Mouse (Mus musculus): ENCODE results near the gene Gnb5. TPM values are rescaled to one million over a fixed set of nuclear protein-coding genes. Genes with fewer than 3 reads are reported as not detected.

Gnb5 gene
- polyA plus RNA-seq, 1 experiment from 2014 or later = 83.9 TPM

DNA sequence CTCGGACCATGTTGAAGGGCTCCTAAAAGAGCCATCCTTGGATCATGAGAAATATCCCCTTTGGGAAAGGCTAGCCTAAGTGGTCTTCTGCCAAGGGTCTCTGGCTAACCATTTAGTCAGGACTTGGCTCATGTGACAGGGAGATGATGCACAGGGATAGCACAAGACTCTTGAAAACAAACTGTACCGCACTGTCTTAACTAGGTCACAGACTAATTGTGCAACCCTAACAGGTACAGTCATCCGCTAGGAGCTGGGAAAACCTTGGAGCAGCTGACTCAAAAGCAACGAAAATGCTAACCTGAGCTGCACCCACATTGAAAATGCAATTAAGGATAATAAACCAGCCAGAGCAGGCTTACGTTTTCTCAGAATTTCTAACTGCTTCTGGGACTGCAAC lies 60.1 kb downstream of the Gnb5 start:
- 74% methylated on average over 5 of the region's 5 CpGs for WGBS
- no peaks in the 10 kb centered on the region for H3K27me3 ChIP-seq
- H3K36me3 ChIP-seq = no peaks in the 10 kb centered on the region
- H3K4me2 ChIP-seq = no peak overlapping the region
- no peak overlapping the region for H3K4me3 ChIP-seq
- H3K9me3 ChIP-seq = no peaks in the 10 kb centered on the region; the same call in 1 of the 2 replicates
- H3K27ac ChIP-seq (replicated peaks) = no peak overlapping the region
- ATAC-seq (ENCODE audit: low FRiP score, low read depth) = no peak
- H3K9ac ChIP-seq = no peak overlapping the region
- H3K4me1 ChIP-seq (replicated peaks) = no peaks in the 10 kb centered on the region

DNA sequence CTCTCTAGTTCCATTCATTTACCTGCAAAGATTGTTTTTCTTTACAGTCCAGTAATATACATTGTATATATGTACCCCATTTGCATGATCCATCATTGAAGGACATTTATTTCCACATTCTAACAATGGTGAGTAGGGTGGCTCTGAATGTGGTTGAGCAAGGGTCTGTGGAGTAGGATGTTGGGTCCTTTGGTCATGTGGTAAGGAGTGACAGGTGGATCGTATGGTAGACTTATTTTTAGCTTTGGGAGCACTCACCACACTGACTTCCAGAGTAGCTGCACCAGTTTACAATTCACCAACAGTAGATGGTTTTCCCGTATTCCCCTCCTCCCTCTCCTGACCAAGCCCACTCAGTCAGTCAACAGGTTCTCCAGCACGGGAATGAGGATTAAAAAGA lies 62.7 kb downstream of the Gnb5 start:
- Histone ChIP-seq H3K27ac (replicated peaks) (no peak overlapping the region), H3K4me1 (replicated peaks) (no peaks in the 10 kb centered on the region), H3K27me3 (no peaks in the 10 kb centered on the region), H3K9me3 (no peaks in the 10 kb centered on the region; the same call in 1 of the 2 replicates), H3K36me3 (no peaks in the 10 kb centered on the region), H3K4me3 (no peak overlapping the region), H3K4me2 (no peak overlapping the region), H3K9ac (no peak overlapping the region)
- no peak for ATAC-seq (ENCODE audit: low FRiP score, low read depth)
- WGBS = 89% methylated on average over 3 of the region's 3 CpGs

DNA sequence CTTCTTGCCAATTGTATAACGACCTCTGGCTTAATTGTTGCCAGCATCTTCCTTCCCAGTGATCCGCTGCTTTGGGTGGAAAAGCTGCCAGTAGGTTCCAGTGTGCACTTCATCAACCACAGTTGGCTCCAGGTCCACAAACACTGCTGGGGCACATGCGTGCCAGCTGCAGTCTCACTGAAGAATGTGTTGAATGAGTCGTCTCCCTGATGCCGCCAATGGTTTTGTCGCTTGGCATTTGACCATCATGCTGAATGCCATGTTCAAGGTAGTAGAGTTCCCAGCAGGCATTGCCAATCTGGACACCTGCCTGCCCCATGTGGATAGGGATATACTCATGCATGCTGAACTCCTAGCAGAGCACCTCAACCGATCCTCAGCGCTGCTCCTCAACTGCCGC lies 69.5 kb downstream of the Gnb5 start:
- H3K27me3 ChIP-seq = no peaks in the 10 kb centered on the region
- H3K4me1 ChIP-seq (replicated peaks) = no peaks in the 10 kb centered on the region
- 87% methylated on average over 9 of the region's 9 CpGs for WGBS
- no peak; the same call in 1 of the 2 replicates for ATAC-seq (ENCODE audit: low FRiP score, low read depth)
- H3K9ac ChIP-seq = no peak overlapping the region
- H3K27ac ChIP-seq (replicated peaks) = no peak overlapping the region
- H3K9me3 ChIP-seq = no peaks in the 10 kb centered on the region
- H3K4me3 ChIP-seq = no peak overlapping the region
- no peak overlapping the region for H3K4me2 ChIP-seq
- H3K36me3 ChIP-seq = no peaks in the 10 kb centered on the region

DNA sequence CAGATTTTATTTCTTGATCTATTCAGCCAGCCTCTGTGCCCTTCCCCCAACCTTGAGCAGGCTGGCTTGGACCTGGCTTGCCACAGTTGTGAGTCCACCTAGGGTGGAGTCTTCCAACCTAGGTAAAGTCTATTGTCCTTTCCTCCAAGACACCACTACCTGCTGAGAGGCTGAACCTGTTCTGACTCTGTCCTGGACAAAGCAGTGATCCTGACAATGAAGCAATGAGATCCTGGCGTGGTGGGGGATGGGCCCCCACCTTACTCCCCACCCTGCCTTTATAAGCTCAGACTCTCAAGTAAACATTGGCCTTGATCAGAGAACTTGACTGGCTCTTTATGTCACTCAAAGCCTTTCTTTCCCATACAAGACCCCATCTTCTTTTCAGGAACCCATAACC lies 70.3 kb downstream of the Gnb5 start:
- no peak overlapping the region for H3K4me3 ChIP-seq
- WGBS = 67% methylated on average over 1 of the region's 1 CpGs
- no peak overlapping the region for H3K9ac ChIP-seq
- H3K9me3 ChIP-seq = no peaks in the 10 kb centered on the region
- H3K4me1 ChIP-seq (replicated peaks) = no peaks in the 10 kb centered on the region
- no peak overlapping the region for H3K4me2 ChIP-seq
- no peaks in the 10 kb centered on the region for H3K36me3 ChIP-seq
- no peaks in the 10 kb centered on the region for H3K27me3 ChIP-seq
- H3K27ac ChIP-seq (replicated peaks) = no peak overlapping the region
- no peak for ATAC-seq (ENCODE audit: low FRiP score, low read depth)

DNA sequence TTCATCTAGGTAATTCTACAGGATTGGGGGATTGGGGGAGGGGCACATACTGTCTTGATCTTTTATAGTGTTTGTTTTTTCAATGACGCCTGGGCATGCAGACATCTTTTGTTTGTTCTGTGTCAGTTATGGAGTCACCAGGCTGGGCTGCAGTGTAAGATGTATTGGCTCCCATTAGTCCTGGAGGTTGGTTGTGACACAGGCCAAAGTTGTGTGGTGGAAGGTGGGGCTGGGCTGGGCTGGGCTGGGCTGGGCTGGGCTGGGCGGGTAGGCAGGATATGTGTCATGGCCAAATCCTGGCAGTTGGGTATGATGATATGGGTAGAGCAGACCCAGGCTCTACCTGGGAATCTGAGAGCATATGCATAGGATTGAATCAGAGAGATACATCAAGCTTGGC lies 72.7 kb downstream of the Gnb5 start:
- H3K9ac ChIP-seq = no peak overlapping the region
- WGBS = 83% methylated on average over 2 of the region's 2 CpGs
- no peaks in the 10 kb centered on the region for H3K9me3 ChIP-seq
- H3K4me1 ChIP-seq (replicated peaks) = no peaks in the 10 kb centered on the region
- H3K4me2 ChIP-seq = no peak overlapping the region
- H3K27ac ChIP-seq (replicated peaks) = no peak overlapping the region
- no peak for ATAC-seq (ENCODE audit: low FRiP score, low read depth)
- no peak overlapping the region for H3K4me3 ChIP-seq
- H3K36me3 ChIP-seq = no peaks in the 10 kb centered on the region
- no peaks in the 10 kb centered on the region for H3K27me3 ChIP-seq

DNA sequence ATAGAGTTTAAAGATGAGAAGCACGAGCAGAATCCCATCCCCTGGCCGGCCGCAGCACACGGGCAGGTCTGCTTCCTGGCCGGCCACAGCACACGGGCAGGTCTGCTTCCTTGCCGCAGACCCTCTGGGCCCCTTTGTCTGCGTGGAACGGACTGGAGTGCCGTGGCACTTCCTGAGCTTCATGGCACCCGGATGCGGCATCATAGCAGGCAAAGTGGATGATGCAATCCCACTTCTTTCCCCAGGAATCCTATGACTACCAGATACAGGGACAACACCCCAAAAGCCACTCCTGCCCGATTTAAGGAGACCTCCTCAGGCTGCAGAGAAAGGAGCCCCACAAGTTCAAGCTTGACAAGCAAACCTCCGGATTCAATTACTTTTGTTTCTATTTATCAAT lies 76.7 kb downstream of the Gnb5 start:
- H3K27me3 ChIP-seq = no peaks in the 10 kb centered on the region
- no peaks in the 10 kb centered on the region for H3K4me1 ChIP-seq (replicated peaks)
- H3K27ac ChIP-seq (replicated peaks) = no peak overlapping the region
- no peak overlapping the region for H3K9ac ChIP-seq
- H3K36me3 ChIP-seq = peaks cover 19% of the 10 kb centered on the region
- H3K4me3 ChIP-seq = no peak overlapping the region
- H3K4me2 ChIP-seq = no peak overlapping the region
- 95% methylated on average over 14 of the region's 14 CpGs for WGBS
- ATAC-seq (ENCODE audit: low FRiP score, low read depth) = no peak
- no peaks in the 10 kb centered on the region for H3K9me3 ChIP-seq

DNA sequence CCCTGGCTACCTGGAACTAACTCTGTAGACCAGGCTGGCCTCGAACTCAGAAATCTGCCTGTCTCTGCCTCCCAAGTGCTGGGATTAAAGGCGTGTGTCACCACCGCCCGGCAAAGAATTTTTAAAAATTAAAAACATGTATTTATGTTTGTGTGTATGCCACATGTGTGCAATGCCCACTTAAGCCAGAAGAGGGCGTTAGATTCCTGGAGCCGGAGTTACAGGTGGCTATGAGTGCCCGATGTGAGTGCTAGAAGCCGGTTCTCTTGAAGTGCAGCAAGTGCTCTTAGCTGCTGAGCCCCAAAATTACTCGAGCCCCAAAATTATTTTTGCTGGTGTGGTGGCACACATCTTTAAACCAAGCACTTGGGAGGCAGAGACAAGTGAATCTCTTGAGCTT lies 77.7 kb downstream of the Gnb5 start:
- no peak for ATAC-seq (ENCODE audit: low FRiP score, low read depth)
- no peaks in the 10 kb centered on the region for H3K4me1 ChIP-seq (replicated peaks)
- 85% methylated on average over 9 of the region's 9 CpGs for WGBS
- H3K27ac ChIP-seq (replicated peaks) = no peak overlapping the region
- no peaks in the 10 kb centered on the region for H3K27me3 ChIP-seq
- no peaks in the 10 kb centered on the region for H3K9me3 ChIP-seq
- peaks cover 25% of the 10 kb centered on the region for H3K36me3 ChIP-seq
- no peak overlapping the region for H3K4me2 ChIP-seq
- no peak overlapping the region for H3K9ac ChIP-seq
- no peak overlapping the region for H3K4me3 ChIP-seq

DNA sequence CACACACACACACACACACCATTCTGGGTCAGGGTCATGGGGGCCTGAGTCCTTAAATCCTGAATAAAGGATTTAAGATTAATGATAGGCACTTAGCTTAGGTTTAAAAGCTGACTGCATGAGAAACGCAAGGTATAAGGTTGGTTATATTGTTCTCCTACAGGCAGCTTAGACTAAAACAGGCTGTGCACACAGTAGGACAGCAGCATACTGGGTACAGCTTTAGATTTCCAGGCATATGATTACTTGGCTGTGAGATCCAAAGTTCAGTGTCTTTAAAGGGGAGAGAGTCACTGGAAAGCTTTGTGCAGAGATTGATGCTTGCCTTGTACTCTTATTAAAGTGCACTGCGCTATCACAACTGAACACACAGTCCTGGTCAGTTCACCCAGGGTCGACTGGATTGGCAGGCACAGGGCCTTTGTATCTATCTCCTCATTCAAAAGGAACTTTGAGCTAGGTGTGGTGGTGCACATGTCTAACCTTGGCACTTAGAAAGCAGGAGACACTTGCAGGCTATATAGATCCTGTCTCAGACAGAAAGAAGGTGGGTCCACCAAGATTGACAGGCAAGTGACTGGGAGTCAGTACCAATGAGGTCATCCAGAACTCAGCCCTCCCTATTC lies 78.4 kb downstream of the Gnb5 start:
- H3K4me2 ChIP-seq = no peak overlapping the region
- H3K27me3 ChIP-seq = no peaks in the 10 kb centered on the region
- 84% methylated on average over 3 of the region's 3 CpGs for WGBS
- no peak overlapping the region for H3K9ac ChIP-seq
- H3K27ac ChIP-seq (replicated peaks) = no peak overlapping the region
- no peak overlapping the region for H3K4me3 ChIP-seq
- no peaks in the 10 kb centered on the region for H3K9me3 ChIP-seq
- H3K4me1 ChIP-seq (replicated peaks) = no peaks in the 10 kb centered on the region
- ATAC-seq (ENCODE audit: low FRiP score, low read depth) = no peak
- H3K36me3 ChIP-seq = peaks cover 31% of the 10 kb centered on the region

DNA sequence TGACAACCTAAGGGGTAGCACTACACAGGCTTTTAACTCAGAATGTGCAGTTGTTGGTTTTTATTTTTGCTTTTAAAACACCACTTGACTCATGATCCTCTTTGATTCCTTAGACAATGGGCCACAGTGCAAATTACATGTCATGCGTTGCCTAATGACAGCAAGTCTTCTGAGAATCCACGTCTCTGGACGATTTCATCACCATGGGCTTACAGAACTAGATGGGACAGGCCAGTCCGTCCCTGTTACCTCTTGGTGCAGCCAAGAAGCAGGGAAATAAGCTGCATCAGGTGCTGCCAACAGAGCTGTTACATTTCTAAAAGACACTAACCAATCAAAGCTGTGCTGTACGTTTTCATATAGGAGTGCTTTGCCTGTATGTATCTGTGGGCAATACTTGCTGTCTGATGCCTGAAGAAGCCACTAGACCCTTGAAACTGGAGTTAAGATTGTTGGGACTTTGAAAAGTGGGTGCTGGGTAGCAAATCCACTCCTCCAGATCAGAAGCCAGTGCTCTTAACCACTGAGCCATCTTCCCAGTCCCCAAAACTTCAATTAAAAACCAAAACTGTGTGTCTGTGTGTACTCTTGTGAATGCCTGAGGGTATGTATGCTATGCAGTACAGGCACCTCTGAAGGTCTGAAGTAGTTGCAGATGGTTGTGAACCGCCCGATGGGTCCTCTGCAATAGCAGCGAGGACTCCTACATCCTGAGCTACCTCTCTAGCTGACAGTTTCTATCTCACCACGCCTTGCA lies 79.3 kb downstream of the Gnb5 start:
- Histone ChIP-seq H3K27me3 (no peaks in the 10 kb centered on the region), H3K9ac (no peak overlapping the region), H3K4me2 (no peak overlapping the region), H3K36me3 (peaks cover 38% of the 10 kb centered on the region), H3K9me3 (no peaks in the 10 kb centered on the region), H3K27ac (replicated peaks) (no peak overlapping the region), H3K4me1 (replicated peaks) (no peaks in the 10 kb centered on the region), H3K4me3 (no peak overlapping the region)
- WGBS = 81% methylated on average over 9 of the region's 9 CpGs
- ATAC-seq (ENCODE audit: low FRiP score, low read depth) = no peak

DNA sequence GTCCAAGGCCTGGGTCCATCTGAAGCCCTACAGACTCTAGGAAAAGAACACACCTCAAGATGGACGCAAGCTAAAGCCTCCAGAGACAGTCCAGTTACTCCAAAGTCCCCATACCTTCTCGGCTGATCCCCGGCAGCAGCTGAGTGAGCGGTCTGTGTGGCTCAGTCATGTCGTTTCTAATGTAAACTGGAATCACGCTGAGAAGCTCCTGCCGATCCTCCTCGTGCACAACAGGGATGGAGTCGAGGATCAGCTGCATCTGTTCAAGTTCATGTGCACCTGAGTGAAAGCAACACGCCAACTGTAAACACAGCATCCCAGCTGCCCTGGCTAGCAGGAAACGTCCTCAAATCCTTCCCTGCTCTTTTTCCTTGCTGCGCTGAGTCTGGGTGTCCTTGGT lies 87.2 kb downstream of the Gnb5 start:
- H3K27me3 ChIP-seq = no peaks in the 10 kb centered on the region
- no peak overlapping the region for H3K4me3 ChIP-seq
- no peak overlapping the region for H3K27ac ChIP-seq (replicated peaks)
- H3K36me3 ChIP-seq = peaks cover 74% of the 10 kb centered on the region
- H3K4me1 ChIP-seq (replicated peaks) = no peaks in the 10 kb centered on the region
- H3K9ac ChIP-seq = no peak overlapping the region
- H3K9me3 ChIP-seq = no peaks in the 10 kb centered on the region
- H3K4me2 ChIP-seq = no peak overlapping the region
- no peak for ATAC-seq (ENCODE audit: low FRiP score, low read depth)
- WGBS = 77% methylated on average over 12 of the region's 12 CpGs

Measured in hindbrain, embryonic 15.5 days (tissue).